In the genomic region with DNA sequence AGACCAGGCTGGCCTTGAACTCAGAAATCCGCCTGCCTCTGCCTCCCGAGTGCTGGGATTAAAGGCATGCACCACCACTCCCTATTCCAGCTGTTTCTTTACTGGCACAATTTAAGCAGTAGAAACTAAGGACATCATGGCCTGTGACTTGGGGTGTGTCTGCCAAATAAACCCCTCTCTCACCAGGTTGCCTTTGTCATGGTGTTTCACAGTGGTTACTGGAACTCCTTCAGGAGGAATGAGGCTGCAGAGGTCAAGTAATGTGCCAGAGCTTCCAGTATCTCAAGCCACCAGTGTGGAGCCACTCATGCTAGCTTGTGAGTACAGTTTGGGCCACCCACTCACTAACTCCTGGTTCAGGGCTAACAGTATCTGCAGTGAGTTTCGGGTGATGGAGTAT, we compare ENCODE assay signal across 25 mouse cellular contexts.
DNase-seq lines count a peak whose midpoint lies in the region; ATAC-seq and TF ChIP-seq lines count a peak whose summit lies in the region.
"Had no signal": no experiment of that assay in that cellular context is flagged by ENCODE, and none has a peak within 500 bp of the region (broad histone marks: within the 10 kb centered on the region; RNA-seq: fewer than 3 reads in every experiment).

No protein-coding gene starts in this region.

- H3K4me3 ChIP-seq in kidney, embryonic 14.5 days (ENCODE audit: low read length), result no peak overlapping the region
- no peak overlapping the region for H3K4me3 ChIP-seq in kidney, embryonic 16.5 days (ENCODE audit: low read length)
- no peak overlapping the region for H3K4me3 ChIP-seq in ES-E14 (ENCODE audit: insufficient read depth in 1 of 2, low read depth in 1 of 2, low read length in 2 of 2, poor library complexity in 1 of 2, severe bottlenecking in 1 of 2)
- H3K4me3 ChIP-seq in limb, embryonic 10.5 days, result no peak overlapping the region
- H3K4me3 ChIP-seq: forebrain, embryonic 10.5 days; forebrain, embryonic 13.5 days; hindbrain, embryonic 10.5 days; hindbrain, embryonic 13.5 days had no signal

- no peak overlapping the region for H3K4me2 ChIP-seq in kidney, embryonic 14.5 days (replicated peaks; ENCODE audit: low read depth, low read length)
- H3K4me2 ChIP-seq in kidney, embryonic 16.5 days (replicated peaks; ENCODE audit: low read depth, low read length), result no peak overlapping the region
- H3K4me2 ChIP-seq: forebrain, embryonic 13.5 days; heart, embryonic 11.5 days; hindbrain, embryonic 13.5 days had no signal

- ATAC-seq in kidney, embryonic 14.5 days (ENCODE audit: low FRiP score, low TSS enrichment), result no peak
- no peak for ATAC-seq in kidney, embryonic 16.5 days (ENCODE audit: low FRiP score, low TSS enrichment)
- ATAC-seq: CD4-positive, CD25-positive, alpha-beta regulatory T cell, adult 4 months; forebrain, embryonic 13.5 days; forebrain, embryonic 16.5 days; hindbrain, embryonic 16.5 days; intestine, postnatal 0 days; Patski had no signal

- DNase-seq in ES-E14 (ENCODE audit: low read depth, low spot score), result peak; percentile 31
- peak; percentile 9 for DNase-seq in WW6 (ENCODE audit: low read depth, low spot score)
- DNase-seq in embryo, embryonic 9.5 days (ENCODE audit: extremely low spot score), result no peak
- DNase-seq in limb, embryonic 10.5 days (ENCODE audit: low spot score), result no peak
- DNase-seq: adrenal gland, postnatal 10 days; adrenal gland, postnatal 36 days; cerebellum, adult 18-20 months; cerebellum, adult 9-10 months; cerebellum, postnatal 14 days; gastrocnemius, postnatal 10 days; gastrocnemius, postnatal 36 days; heart, postnatal 36 days had no signal

- no peaks in the 10 kb centered on the region for H3K9me3 ChIP-seq in kidney, embryonic 14.5 days (ENCODE audit: control insufficient read depth, low read length)
- H3K9me3 ChIP-seq in kidney, embryonic 16.5 days (ENCODE audit: low read length), result no peaks in the 10 kb centered on the region
- no peaks in the 10 kb centered on the region for H3K9me3 ChIP-seq in ES-E14 (ENCODE audit: control insufficient read depth, insufficient read depth, low read depth, low read length)
- no peaks in the 10 kb centered on the region for H3K9me3 ChIP-seq in limb, embryonic 10.5 days (replicated peaks)
- H3K9me3 ChIP-seq: forebrain, embryonic 10.5 days; forebrain, embryonic 13.5 days; G1E; hindbrain, embryonic 10.5 days; hindbrain, embryonic 13.5 days had no signal

- no peaks in the 10 kb centered on the region for H3K36me3 ChIP-seq in kidney, embryonic 14.5 days (ENCODE audit: control insufficient read depth, insufficient read depth, low read length)
- H3K36me3 ChIP-seq in kidney, embryonic 16.5 days (ENCODE audit: insufficient read depth, low read length), result no peaks in the 10 kb centered on the region
- no peaks in the 10 kb centered on the region for H3K36me3 ChIP-seq in ES-E14 (ENCODE audit: control insufficient read depth, insufficient read depth, low read length, poor library complexity, severe bottlenecking)
- H3K36me3 ChIP-seq in limb, embryonic 10.5 days, result no peaks in the 10 kb centered on the region
- H3K36me3 ChIP-seq: forebrain, embryonic 10.5 days; G1E; hindbrain, embryonic 10.5 days; hindbrain, embryonic 13.5 days had no signal

- WGBS in kidney, embryonic 14.5 days, result 88% methylated on average over 3 of the region's 3 CpGs
- WGBS in kidney, embryonic 16.5 days, result 89% methylated on average over 3 of the region's 3 CpGs
- WGBS in limb, embryonic 10.5 days, result 86% methylated on average over 3 of the region's 3 CpGs

- no peak overlapping the region for H3K9ac ChIP-seq in kidney, embryonic 14.5 days (ENCODE audit: low read depth, low read length)
- H3K9ac ChIP-seq in kidney, embryonic 16.5 days (replicated peaks; ENCODE audit: low read length), result no peak overlapping the region
- H3K9ac ChIP-seq in ES-E14 (ENCODE audit: insufficient read depth, low read depth, low read length, poor library complexity, severe bottlenecking), result no peak overlapping the region
- H3K9ac ChIP-seq: forebrain, embryonic 13.5 days; hindbrain, embryonic 13.5 days had no signal

- peaks cover 14% of the 10 kb centered on the region for H3K4me1 ChIP-seq in kidney, embryonic 14.5 days (ENCODE audit: control insufficient read depth, insufficient read depth, low read length)
- peaks cover 29% of the 10 kb centered on the region for H3K4me1 ChIP-seq in kidney, embryonic 16.5 days (ENCODE audit: insufficient read depth, low read length)
- peaks cover 9 to 13% of the 10 kb centered on the region in 2 experiments; a peak in 3 of 4 replicates for H3K4me1 ChIP-seq in ES-E14 (ENCODE audit: control insufficient read depth in 2 of 2, insufficient read depth in 2 of 2, low read length in 2 of 2, poor library complexity in 1 of 2)
- H3K4me1 ChIP-seq in limb, embryonic 10.5 days, result peaks cover 13% of the 10 kb centered on the region; the same call in 1 of the 2 replicates
- H3K4me1 ChIP-seq: forebrain, embryonic 10.5 days had no signal

- in situ Hi-C loops in ES-E14 (cut with MboI; ENCODE audit: low sequenced_read_pairs in 2 of 2, unreplicated experiment in 2 of 2), result no loop called here

- peak overlapping the region; percentile 42; the same call in 1 of the 2 replicates for H3K27ac ChIP-seq in kidney, embryonic 14.5 days (ENCODE audit: low read depth, low read length)
- no peak overlapping the region for H3K27ac ChIP-seq in kidney, embryonic 16.5 days (ENCODE audit: low read length)
- H3K27ac ChIP-seq in ES-E14 (ENCODE audit: insufficient read depth, low read depth, low read length, poor library complexity, severe bottlenecking), result no peak overlapping the region
- no peak overlapping the region for H3K27ac ChIP-seq in limb, embryonic 10.5 days
- H3K27ac ChIP-seq: forebrain, embryonic 10.5 days; forebrain, embryonic 13.5 days; hindbrain, embryonic 10.5 days; hindbrain, embryonic 13.5 days had no signal

- H3K27me3 ChIP-seq in kidney, embryonic 14.5 days (ENCODE audit: control insufficient read depth, insufficient read depth, low read length), result no peaks in the 10 kb centered on the region
- H3K27me3 ChIP-seq in kidney, embryonic 16.5 days (ENCODE audit: insufficient read depth, low read length), result no peaks in the 10 kb centered on the region
- H3K27me3 ChIP-seq in limb, embryonic 10.5 days (ENCODE audit: low read depth, poor library complexity, severe bottlenecking), result no peaks in the 10 kb centered on the region
- H3K27me3 ChIP-seq: forebrain, embryonic 13.5 days; Patski had no signal

TF ChIP-seq in ES-E14, 5 proteins besides CTCF, POLR2A, EP300 and RAD21:
- TF ChIP-seq ZC3H11A (IDR thresholded peaks at IDR 0.05; ENCODE audit: borderline replicate concordance, low read depth, low read length) (no peak), MAFK (IDR thresholded peaks at IDR 0.05; ENCODE audit: insufficient read depth, low read depth, low read length) (no peak), HCFC1 (IDR thresholded peaks at IDR 0.05; ENCODE audit: borderline replicate concordance, insufficient read depth, low read length) (no peak), CHD2 (IDR thresholded peaks at IDR 0.05; ENCODE audit: low read depth, low read length) (no peak), ZNF384 (IDR thresholded peaks at IDR 0.05; ENCODE audit: low read depth, low read length) (no peak)

Comparison
In these comparisons a context has a peak if more than half of its experiments do, and no peak if none do; other contexts are left out.
1. DNase-seq: peak in ES-E14 (single experiment) and WW6 (single experiment); none in embryo, embryonic 9.5 days (single experiment) and limb, embryonic 10.5 days (single experiment).